Mouse (Mus musculus) G1E (cell line): ENCODE results near the gene Katnal1.

Source experiments
- CTCF ChIP-seq: IDR thresholded peaks from 2 replicates; pipeline ENCODE4 v1.5.1; 2012; ENCODE audit warnings: low read depth, low read length, inconsistent platforms, mixed read lengths
- GATA1 ChIP-seq: IDR thresholded peaks from 2 replicates; pipeline ENCODE4 v1.6.1; 2012; ENCODE audit warnings: borderline replicate concordance, low read length, inconsistent platforms, mixed read lengths
- GATA2 ChIP-seq: IDR thresholded peaks from 2 replicates; pipeline ENCODE4 v1.6.1; 2012; ENCODE audit warnings: low read depth, low read length, inconsistent platforms, borderline replicate concordance
- POLR2AphosphoS5 ChIP-seq: IDR thresholded peaks from 2 replicates; pipeline ENCODE4 v1.6.1; 2012; ENCODE audit warnings: low read depth, low read length, inconsistent platforms; ENCODE audit not compliant: insufficient replicate concordance
- TAL1 ChIP-seq: conservative IDR thresholded peaks from 2 replicates; pipeline ENCODE4 v1.6.1; 2012; ENCODE audit warnings: low read depth, low read length, inconsistent platforms, mixed read lengths

GRCm38 (mm10) chr5:148965089-148965591 is 36.0 kb upstream of the Katnal1 start:
- TF ChIP-seq POLR2AphosphoS5 (no peak), GATA1 (no peak), CTCF (no peak), TAL1 (no peak), GATA2 (no peak)
